Mouse (Mus musculus): ENCODE data around the gene Acsf2.
"Not testable (repeated sequence)": the region's sequence is repeated elsewhere in the genome, so short reads cannot be mapped to it uniquely, and the experiment has no call there.

The Acsf2 gene

DNA sequence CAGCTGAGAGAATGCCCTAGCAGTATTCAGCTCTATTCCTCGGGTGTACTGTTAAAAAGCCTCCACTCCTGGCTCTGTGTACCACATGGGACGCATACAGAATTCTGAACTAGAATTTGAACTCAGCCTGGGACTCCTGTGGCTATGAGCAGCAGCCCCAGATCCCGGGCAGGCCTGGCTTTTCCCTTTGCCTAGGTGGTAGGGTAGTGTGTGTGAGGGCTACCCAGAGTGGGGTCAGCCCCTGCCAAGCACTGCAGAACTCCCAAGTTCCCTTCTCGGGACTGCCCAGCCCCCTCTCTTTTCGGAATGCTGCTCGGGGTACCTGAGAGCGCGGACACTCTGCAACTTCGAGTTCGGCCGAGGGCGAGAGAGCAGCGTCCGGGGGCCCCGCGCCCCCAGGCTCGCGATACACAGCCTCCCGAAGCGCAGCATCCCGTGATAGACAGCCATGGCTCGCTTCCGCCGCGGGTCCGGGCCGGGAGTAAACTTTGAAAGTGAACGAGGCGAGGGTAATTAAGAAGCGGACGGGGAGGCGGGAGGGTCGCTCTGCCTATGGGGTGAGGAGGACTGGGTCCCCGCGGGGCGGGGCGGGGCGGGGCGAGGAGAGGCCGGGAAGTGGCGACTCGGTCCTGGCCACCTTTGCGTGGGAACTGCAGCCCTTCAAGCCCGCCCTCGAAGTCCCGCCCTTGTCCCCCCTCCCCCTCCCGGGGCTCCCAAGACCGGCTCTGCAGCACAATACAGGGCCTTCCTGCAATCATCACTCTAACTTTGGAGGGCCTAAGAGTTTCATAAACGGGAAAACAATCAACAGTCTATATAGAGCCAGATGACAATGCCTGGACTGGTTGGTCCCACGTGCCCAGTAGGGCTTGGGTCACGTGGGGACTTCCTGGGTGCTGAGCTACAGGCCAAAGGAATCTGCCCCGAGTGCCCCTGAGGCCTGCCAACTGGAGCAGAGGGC, at the start of gene Acsf2:
Gene Acsf2 (minus strand): TSS at position 551 of the 961 bp plus-strand sequence.
- DNase-seq (ENCODE audit: low spot score) = peak; percentile 87

DNA sequence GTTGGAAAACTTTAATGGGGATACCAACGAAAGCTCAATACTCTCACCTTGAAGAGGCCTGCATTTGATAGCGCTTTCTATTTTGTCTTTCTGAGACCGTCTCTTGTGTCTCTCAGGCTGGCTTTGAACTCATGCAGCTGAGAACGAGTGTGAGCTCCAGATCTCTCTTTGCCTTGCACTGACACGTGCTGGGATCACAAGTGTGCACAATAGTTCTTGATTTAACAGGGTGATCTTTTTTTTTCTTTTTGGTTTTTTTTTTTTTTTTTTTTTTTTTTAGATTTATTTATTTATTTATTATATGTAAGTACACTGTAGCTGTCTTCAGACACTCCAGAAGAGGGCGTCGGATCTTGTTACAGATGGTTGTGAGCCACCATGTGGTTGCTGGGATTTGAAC, 49.6 kb upstream of the Acsf2 start:
- DNase-seq (ENCODE audit: low spot score) = not testable (repeated sequence)

DNA sequence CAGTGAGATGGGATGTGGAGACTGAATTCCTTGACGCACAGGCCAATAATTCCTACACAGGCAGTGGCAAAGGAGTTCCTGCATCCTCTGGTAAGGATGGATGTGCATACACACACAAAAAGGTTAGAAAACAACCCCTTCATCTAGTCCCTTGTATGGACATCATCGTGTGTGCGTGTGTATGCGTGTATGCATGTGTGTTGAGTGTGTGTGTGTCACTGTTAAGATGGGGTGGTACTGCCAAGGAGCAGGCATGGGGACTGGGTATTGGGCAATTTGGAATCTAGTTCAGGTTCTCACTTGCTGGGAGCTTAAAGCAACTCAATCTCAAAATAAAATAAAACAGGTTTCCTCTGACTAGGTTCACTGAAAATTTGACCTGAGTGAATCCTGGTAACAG, 44.8 kb upstream of the Acsf2 start:
- no peak for DNase-seq (ENCODE audit: low spot score)

DNA sequence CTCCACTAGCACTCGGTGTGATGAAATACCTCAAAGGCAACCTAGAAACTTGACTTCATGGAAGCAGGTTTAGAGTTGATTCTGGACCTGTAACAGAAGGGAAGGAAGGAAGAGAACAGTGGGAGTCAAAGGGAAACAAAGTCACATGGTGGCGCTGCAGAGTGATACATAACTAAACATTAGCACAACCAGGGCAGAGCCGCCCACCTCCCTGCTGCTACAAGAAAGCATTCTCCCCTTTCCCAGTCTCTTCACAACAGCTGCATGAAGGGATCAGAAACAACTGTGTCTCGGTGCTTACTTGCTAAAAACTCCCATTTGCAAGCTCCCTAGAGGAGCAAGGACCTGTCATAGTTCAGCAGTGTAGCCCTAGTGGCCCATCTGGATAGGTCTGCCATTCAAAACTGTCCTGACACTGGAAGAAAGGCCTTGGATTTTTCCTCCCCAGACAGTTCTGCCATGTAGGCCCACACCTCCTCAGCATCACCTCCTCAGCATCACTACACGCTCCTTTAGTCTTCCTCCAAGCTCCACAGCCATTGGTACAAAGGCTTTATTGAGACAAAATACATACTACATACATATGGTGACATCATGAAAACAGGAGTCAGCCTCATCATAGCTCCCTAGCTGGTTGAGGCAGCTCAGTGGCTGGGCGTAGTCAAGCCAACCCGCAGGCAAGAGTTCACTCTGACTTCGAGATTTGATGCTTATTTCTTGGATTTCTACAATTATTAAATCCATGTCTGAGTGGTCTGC, 43.0 kb upstream of the Acsf2 start:
- no peak for DNase-seq (ENCODE audit: low spot score)

DNA sequence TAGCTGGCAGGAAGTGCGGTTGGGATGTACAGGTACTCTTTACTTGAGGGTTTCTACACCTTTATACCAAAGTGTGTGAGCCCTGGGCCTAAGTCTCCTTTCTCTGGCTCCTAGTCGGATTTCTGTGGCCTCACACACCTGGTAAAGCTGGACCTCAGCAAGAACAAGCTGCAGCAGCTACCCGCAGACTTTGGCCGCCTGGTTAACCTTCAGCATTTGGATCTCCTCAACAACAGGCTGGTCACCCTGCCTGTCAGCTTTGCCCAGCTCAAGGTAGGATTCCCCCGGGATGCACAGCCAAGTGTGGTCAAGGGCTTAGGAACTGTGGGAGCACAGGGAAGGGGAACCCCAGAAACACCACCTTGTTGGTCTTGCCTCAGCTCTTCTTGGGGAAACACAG, 32.8 kb upstream of the Acsf2 start:
- DNase-seq (ENCODE audit: low spot score) = no peak

DNA sequence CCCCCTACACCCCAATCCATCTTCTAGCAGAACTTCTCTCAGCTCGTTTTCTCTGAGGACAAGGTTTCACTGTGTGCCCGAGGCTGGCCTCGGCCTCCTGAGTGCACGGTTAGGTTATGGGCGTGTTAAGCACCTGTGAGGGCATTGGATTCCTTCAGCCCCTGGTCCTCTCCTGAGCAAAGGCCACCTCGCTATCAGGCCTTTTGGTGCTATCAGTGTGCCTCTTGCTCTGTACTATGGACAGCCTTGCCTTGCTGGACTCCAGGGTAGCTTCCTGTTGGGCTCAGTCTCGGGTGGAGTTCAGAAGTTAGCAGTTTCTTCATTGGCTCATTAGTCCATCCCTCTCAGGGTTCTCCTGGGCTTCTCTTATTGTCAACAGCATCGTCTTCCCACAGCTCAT, 31.3 kb upstream of the Acsf2 start:
- DNase-seq (ENCODE audit: low spot score) = no peak

DNA sequence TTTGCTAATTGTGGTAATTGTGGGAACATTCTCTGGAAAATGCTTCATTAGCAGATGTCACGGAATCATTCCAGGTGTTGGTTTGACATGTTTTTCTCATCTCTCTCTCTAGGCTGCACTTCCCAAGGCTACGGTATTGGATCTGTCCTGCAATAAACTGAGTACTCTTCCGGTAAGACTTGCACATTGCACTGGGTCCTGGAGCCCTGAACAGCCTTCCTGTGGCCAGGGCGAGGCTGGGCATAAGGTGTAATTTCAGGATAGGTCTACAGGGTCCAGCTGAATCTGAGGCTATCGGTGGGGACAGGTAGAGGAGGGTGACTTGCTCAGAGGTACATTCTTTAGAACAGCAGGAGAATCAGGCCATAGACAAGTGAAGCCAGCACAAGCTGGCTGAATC, 30.3 kb upstream of the Acsf2 start:
- no peak for DNase-seq (ENCODE audit: low spot score)

DNA sequence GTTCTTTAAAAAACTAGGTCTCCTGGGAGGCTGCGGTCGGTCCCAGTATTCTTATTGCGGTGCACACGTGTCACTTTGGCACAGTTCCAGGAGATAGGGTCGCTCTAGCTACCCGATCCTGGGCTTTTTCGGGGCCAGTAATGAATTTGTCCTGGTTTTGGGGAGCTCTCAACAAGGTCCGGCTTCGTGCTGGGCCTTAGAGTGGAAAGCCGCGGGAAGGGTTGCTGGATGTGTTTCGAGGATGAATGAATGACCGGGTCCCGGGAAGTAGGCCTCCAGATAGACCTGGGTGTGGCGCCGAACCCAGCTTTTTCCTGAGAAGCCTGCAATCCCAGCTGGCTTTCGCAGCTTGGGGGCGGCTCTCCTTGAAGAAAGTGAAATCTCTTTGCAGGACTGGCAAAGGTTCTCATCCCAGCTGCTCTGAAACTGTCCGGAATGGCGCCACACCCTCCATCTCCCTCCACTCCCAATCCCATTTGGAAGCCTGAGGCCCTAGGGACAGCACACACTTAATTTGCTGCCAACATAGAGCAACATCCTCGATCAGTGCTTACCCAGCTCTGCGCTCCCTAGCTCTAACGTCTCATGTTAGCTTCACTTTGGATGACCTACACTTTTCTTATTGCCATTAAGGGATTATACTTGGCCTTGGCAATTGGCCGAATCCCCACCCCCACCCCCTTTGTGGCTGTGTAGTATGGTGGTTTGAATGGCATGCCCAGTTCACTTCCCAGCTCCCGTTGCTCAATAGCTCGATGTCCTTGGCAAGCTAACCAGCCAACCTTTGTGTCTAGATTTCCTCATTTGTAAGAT, 28.7 kb upstream of the Acsf2 start:
- peak; percentile 46 for DNase-seq (ENCODE audit: low spot score)

DNA sequence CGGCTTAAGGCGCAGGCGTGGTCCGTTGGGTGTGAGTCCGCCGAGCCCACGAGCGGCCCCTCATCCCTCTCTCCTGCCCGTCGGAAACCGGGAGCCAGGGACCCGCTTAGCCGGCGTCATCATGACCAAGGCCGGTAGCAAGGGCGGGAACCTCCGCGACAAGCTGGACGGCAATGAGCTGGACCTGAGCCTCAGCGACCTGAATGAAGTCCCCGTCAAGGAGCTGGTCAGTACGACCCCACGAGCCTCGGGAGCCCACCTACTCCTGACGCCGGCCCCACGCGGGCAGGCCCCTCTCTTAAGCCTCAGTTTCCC, 28.2 kb upstream of the Acsf2 start:
- DNase-seq (ENCODE audit: low spot score) = no peak

DNA sequence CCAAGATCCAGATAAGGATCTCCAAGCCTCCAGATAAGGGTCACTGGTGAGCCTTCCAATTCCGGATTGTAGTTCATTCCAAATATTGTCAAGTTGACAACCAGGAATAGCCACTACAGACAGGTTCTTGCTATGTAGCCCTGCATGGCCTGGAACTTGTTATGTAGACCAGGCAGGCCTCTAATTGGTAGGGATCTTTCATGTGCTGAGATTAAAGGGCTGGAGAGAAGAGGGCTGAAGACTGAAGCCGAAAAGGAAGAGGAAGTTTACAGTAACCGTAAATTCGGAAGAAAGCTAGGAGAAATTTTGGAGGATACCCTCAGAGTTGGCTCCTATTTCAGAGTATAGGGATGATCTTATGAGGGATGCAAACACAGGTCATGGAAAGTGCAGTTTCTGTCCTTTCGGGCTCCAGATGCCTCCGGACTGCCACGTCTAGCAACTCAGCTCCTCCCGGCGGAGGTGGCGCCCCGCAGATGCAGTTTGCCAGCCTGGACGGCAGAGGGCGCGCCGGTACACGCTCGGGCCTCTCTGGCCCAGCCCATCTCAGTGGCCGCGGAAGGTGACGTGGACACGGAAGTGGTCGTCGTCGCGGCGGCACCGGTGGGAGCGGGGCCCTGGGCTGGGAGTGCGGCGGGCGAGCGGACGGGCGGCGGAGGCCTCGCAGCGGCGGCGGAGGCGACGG, 27.7 kb upstream of the Acsf2 start, which contains the start of gene Lrrc59:
Gene Lrrc59 (plus strand): TSS at position 569 of the 685 bp plus-strand sequence.
- peak; percentile 96 for DNase-seq (ENCODE audit: low spot score)

DNA sequence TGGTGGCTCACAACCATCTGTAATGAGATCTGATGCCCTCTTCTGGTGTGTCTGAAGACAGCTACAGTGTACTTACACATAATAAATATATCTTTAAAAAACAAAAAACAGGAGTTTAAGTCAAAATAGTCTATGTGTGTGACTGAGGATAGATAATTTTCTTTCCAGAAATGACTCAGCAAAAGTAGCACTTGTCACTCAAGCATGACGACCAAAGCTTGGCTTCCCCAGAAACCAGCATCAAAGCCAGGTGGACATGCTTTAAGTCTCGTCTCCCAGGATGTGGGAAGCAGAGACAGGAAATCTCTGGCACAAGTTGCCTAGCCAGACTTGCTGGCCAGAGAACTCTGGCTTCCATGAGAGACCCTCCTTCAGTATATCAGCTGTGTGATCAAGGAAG, 20.5 kb upstream of the Acsf2 start:
- DNase-seq (ENCODE audit: low spot score) = no peak

DNA sequence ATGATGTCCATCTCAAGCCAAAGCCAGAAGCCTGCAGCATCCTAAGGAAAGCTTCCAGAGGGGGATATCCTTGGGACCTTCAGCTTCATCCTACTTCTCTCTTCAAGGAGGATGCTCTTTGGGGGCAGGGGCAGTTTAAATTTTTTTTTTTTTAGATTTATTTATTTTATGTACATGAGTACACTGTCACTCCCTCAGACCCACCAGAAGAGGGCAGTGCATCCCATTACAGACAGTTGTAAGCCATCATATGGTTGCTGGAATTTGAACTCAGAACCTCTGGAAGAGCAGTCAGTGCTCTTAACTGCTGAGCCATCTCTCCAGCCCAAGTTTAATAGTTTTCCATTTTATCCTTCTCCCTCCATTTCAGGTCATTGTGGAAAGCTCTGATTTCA, 19.8 kb upstream of the Acsf2 start:
- DNase-seq (ENCODE audit: low spot score) = no peak

DNA sequence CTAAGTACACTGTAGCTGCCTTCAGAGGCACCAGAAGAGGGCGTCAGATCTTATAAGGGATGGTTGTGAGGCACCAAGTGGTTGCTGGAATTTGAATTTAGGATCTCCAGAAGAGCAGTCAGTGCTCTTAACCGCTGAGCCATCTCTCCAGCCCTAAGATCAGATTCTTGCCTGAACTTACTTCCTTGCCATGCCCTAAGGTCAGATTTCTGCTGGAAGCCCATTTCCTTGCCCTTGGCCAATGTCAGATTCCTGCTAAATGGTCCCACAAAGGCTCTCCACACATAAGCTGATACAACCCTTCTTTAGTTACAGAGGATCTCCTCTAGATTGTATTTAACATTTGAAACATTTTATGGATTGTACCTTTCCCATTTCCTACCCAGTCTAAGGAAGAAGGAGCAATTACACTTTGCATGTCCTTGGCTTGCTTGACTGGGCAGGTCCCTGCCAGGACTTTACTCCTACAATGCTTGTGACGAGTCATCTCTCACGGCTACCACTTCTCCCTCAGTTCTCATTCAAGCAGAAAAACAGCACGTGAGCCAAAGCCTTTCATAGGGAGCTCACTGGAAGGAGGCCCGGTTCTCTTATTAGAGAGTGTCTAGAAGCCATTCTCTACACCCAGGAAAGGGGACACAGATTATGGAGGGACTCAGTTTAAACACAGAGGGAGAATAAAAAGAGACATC, 19.2 kb upstream of the Acsf2 start:
- no peak for DNase-seq (ENCODE audit: low spot score)

DNA sequence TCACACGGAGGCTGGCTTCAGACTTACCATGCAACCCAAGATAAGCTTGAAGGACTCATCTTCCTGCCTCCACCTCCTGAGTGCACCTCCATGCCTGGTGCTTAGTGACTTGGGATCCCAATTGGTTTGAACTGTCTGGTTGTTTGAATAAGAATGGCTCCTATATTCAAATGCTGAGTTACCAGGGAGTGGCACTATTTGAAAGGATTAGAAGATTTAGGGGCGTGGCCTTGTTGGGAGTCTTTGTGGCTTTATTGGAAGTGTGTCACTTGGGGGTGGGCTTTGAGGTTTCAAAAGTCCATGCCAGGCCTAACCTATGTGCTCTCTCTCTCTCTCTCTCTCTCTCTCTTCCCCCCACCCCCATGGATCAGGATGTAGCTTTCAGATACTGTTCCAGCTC, 16.0 kb upstream of the Acsf2 start:
- no peak for DNase-seq (ENCODE audit: low spot score)

DNA sequence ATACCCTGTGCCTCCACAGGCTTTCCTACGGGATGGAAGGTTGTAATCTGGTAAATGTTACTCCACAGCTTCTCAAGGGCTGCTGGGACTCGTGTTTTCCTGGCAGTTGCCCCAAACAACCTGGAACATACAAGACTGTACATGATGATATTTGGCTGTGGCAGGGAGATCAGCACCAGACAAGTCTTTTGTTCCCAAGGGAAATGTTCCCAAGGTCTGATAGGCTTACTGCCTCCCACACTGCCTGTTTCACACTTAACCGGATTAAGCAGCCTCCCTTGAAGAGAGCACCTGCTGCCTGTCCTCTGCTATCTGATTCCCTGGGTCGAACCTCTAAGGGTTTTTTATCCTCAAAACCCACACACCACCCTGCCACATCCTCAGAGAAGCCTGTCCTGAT, 13.8 kb upstream of the Acsf2 start:
- DNase-seq (ENCODE audit: low spot score) = no peak

DNA sequence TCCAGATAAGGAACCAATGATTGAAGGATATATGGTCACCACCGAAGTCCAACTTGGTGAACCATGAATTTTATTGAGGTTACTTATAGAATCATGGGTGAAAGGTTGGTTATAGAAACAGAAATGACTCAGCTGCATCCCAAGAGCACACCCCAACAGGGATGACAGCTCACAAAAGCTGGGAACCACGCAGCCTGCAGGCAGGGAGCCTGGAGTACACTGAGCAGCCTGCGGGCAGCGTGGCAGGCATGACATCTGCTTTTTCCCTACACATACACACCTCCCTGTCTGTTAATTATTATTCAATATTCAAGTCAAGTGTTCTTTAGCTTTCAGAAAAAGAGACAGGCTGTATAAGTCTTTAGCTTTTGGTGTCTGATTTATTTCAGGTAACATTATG, 12.9 kb upstream of the Acsf2 start:
- DNase-seq (ENCODE audit: low spot score) = no peak

DNA sequence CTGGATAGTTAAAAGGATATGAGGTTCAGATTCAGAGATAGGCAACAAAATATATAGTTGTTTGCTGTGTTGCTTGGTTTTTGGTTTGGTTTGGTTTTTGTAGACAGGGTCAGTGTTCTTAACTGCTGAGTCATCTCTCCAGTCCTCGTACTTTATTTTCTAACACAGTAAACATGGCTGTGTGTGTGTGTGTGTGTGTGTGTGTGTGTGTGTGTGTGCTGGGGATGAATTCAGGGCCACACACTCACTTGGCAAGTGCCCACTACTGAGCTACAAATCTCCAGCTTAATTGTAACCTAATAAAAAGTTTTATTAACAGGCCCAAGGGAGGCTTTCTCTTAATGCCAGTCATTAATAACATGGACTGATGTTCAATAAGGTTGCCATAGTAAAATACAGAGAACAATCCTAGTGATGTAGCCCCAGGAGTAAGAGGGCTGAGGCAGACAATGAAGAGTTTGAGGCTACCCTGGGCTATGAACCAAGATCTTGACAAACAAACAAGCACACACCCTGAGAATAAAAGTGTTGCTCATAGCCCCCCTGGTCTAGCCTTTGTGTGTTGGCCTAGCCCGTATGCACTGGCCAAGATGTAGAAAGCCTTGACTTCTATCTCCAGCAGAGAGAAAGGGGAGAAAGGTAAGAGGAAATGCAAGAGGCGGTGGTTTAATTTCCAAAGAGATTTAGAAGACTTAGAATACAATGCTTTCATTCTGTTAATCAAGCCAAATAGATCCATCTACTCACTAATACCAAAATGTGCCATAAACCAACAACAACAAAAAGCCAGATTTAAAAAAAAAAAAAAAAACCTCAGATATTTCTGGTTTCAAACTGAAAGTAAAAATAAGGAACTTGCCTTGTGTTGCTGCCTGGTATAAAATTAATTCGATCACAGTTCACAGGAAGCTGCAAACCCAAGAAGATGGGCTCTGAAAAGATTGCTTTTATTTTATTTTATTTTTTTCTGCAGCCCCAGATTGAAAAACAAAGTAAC, 9.4 kb upstream of the Acsf2 start:
- no peak for DNase-seq (ENCODE audit: low spot score)

DNA sequence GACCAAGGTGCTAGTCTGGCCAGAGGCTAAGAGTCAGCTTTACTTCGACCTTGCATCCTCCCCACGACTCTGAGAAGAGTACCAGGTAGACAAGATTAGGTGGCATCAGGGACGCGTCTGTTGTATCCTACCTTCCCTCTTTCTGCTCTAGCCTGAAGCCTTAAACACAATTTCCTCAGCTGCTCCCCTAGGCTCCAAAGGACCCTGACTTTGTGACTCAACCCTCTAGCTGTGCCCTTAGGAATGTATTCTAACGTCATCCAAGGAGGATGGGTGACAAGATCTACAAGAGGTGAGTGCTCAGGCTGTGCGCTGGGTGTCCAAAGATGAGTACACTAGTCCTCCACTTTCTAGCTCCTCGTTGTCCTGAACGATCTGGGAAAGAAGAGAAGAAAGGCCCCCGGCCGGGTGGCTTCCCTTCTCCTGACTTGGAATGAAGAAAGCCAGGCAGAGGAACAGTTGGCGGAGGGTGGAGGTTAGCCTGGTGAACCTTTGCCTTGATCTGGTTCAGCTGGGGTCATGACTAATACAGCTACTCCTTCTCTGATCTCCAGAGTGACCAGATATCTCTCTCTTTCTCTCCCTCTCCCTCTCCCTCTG, 785 bp upstream of the Acsf2 start:
- DNase-seq (ENCODE audit: low spot score) = no peak

DNA sequence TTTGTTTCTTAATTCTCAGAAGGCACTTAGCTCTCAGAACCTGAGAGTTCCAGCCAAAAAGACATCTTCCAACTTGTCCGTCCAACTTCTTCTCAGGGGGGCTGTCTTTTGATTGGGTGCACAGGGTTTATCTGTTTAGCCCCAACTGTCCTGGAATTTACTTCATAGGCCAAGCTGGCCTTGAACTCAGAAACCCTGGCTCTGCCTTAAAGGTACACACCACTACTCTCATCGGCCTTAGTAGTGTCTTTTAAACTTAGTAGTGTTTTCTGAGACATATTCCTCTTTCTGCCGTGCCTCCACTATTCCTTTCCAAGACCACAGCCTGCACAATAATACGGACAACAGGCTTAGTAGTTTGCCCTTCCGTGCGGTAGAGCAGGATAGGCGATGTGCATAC, 1.2 kb downstream of the Acsf2 start:
- DNase-seq (ENCODE audit: low spot score) = no peak
